Mouse (Mus musculus) spleen, adult 18-20 months (tissue): ENCODE measurements around the gene Gmfb.
A peak's percentile ranks its signal among the peaks of the same experiment; 100 is the strongest.
"Not testable (repeated sequence)": the region's sequence is repeated elsewhere in the genome, so short reads cannot be mapped to it uniquely, and the experiment has no call there.

Source experiments
- DNase-seq, 2 experiments: peaks; one replicate each; pipeline ENCODE4 v3.0.0; 2022; ENCODE audit warnings: mixed read lengths in 2 of 2

Gmfb gene

GRCm38 (mm10) chr14:46821873-46822716, at the start of gene Gmfb:
TSS of gene Gmfb (minus strand) at chr14:46822242.
- peak; percentile 89 to 94 for DNase-seq

DNA sequence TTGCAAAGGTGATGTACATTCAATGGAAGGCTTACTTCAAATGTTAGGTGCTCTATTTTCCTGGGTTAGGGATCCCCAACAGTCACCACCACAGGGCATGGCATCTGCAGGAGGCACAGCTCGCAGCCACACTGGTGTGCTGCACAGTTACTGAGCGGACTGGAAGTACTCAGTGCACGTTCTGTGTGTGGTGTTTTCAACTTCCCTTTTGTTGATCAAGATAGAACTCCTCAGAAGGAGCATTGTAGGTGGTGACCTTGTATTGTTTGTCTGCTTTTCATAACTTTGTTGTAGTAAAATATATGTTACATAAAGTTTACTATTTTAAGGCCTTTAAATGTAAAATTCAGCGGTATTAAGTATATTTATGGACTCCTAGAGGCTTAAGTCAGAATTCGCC, 40.9 kb upstream of the Gmfb start:
- DNase-seq: no peak

- no peak for DNase-seq
These were observed 31.6 kb upstream of the Gmfb start for GRCm38 (mm10) chr14:46853677-46854076.

DNA sequence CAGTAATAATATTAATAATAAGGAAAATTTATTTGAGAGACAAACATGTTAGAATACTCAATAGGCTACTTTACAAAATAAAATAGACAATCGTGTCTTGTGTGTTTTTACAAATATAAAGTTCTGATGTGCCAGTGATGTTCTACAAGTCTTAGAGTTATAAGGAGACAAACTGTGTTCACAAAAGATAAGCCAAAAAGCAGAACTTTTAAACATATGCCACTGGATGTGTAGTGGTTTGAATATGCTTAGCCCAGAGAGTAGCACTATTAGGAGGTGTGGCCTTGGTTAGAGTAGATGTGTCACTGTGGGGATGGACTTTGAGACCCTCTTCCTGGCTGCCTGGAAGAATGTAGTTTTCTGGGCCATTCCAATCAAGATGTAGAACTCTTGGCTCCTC, 27.7 kb upstream of the Gmfb start:
- no peak for DNase-seq

GRCm38 (mm10) chr14:46848736-46849135, 26.7 kb upstream of the Gmfb start:
- no peak for DNase-seq

DNA sequence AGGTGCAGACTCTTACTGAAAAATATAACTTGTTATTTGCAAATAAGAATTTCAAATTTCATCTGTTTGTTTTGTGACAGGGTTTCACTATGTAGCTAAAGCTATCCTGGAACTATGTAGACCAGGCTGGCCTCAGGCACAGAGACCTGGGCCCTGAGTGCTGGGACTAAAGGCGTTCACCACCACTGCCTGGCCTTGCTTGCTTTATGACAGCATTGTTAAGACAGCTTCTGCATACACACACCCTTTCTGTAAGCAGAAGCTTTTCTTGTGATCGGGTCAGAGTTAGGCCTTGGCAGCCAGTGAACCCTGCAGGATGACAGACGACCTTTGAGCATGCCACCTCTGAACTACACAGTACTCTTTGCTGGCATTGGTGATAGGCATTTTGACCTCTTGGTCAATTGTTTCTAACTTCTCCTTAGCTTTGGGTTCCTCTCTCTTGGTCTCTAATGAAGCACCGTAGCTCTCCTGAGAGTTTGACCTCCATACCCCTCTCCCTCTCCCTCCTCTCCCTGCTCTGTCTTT, 26.1 kb upstream of the Gmfb start:
- DNase-seq: no peak

GRCm38 (mm10) chr14:46845706-46846105, 23.7 kb upstream of the Gmfb start:
- no peak for DNase-seq

- no peak for DNase-seq
These were observed 17.3 kb upstream of the Gmfb start for GRCm38 (mm10) chr14:46839326-46839725.

GRCm38 (mm10) chr14:46832354-46833272, 10.6 kb upstream of the Gmfb start:
- no peak for DNase-seq

DNA sequence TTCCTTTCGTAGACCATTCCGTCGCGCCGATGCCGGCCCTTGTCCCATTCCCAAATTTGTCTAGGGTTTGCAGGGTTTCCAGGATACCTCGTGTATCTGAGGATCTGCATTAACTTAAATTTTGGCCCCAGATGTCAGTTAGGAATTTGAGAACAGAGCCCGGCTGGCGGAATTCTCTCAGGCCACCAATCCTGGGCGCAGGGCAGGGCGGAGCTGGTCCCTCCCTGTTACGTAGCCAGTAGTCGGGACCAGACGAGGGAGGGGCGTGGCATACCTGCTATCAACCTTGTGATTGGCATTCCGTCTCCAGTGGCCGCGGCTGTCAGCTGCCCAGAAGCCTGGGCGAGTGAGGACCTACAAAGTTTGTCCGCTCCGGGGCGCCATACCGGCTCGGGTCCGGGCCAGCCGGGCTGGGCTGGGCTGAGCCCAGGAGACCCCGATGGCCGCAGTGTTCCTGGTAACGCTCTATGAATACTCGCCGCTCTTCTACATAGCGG, 9.8 kb upstream of the Gmfb start, which contains the start of gene Cgrrf1:
Gene Cgrrf1, plus strand, starts transcription at position 289 of the 497 bp plus-strand sequence.
- DNase-seq: peak; percentile 90 to 91

DNA sequence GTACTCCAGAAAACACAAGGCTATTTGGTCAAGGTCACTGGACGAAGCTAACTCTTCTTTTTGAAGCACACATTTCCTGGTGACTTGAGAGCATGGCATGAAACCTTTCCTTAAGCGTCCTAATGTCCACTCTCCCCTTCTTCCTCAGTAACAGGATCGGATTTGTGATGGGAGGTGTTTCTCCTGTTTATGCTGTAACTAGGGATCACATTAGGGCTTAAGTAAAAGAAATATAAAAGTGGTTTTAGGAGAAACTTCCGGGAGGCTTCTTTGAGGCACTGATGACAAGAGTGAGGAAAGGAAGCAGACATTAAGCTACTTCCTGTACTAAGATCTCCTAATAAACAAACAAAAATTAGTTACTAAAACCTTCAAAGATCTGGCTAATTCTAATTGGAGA, 9.3 kb upstream of the Gmfb start:
- no peak for DNase-seq

DNA sequence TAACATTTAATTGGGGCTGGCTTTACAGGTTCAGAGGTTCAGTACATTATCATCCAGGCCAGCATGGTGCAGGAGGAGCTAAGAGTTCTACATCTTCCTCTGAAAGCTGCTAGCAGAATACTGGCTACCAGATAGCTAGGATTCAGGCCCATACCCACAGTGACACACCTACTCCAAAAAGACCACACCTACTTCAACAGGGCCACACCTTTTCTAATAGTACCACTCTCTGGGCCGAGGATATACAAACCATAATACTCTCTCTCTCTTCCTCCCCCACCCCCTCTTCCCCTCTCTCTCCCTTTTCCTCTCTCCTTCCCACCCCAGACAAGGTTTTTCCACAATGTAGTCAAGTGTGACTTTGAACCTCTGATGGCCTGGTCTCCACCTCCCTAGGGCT, 5.4 kb upstream of the Gmfb start:
- no peak for DNase-seq

- no peak for DNase-seq
These were observed 2.0 kb upstream of the Gmfb start for GRCm38 (mm10) chr14:46823996-46824395.

GRCm38 (mm10) chr14:46821271-46821872, 670 bp downstream of the Gmfb start:
- DNase-seq: no peak

- DNase-seq: not testable (repeated sequence)
These were observed 2.1 kb downstream of the Gmfb start for GRCm38 (mm10) chr14:46819961-46820360.

- no peak for DNase-seq
These were observed 3.3 kb downstream of the Gmfb start for GRCm38 (mm10) chr14:46818743-46819142.

GRCm38 (mm10) chr14:46816916-46817622, 5.0 kb downstream of the Gmfb start:
- DNase-seq: no peak

- no peak for DNase-seq
These were observed 6.4 kb downstream of the Gmfb start for GRCm38 (mm10) chr14:46815640-46816039.

GRCm38 (mm10) chr14:46807927-46808326, 14.1 kb downstream of the Gmfb start:
- no peak for DNase-seq

DNA sequence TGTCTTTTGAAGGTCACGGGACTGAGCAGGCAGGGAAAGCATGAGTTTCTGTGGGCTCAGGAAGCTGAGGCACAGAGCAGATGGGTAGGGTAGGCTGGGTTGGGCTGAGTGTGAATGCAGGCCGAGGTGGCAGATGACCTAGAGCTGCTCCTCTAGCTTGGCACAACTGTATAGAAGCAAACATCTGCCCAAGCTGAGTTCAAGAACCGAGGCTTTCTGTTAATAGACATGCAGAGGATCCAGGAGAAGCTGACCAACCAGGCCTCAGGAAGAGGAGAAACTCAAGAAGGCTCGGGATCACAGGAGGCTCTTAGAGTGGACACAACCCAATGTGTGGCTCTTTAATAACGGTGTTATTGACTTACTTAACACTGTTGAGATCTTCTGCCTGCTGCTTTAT, 15.9 kb downstream of the Gmfb start:
- no peak for DNase-seq

GRCm38 (mm10) chr14:46803791-46804190, 18.3 kb downstream of the Gmfb start:
- no peak for DNase-seq

DNA sequence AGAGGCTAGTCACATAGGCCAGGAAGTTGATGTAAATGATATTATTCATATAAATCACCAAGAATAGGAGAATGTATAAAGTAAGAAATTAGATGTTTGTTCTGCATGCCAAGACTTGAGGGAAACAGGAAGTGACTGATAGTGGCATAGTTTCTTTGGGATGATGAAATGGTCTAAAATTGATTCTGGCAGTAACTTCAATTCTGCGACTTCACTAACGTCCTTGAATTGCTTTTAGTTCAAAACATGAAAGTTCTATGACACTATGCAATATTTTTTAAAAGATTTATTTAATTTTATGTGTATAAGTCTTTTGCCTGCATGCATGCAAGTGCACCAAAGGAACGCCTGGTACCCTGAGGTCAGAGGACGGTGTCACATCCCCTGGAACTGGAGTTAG, 18.8 kb downstream of the Gmfb start:
- DNase-seq: no peak
